Mouse (Mus musculus) heart, adult 2 months (tissue): Measurements from ENCODE around the gene Foxk2. TPM values are rescaled to one million over a fixed set of nuclear protein-coding genes. Genes with fewer than 3 reads are reported as not detected.
"Not testable (repeated sequence)": the region's sequence is repeated elsewhere in the genome, so short reads cannot be mapped to it uniquely, and the experiment has no call there.

Source experiments
- DNase-seq, 2 experiments: peaks; one replicate each; pipeline ENCODE4 v3.0.0; 2021
- H3K27ac ChIP-seq: fragments of 200-600 bp; 2 replicates; pipeline ENCODE4 v1.8.1; 2022
- H3K27me3 ChIP-seq: fragments of 200-500 bp; 2 replicates; pipeline ENCODE4 v1.6.1; 2012; ENCODE audit warnings: mild to moderate bottlenecking, low read length, inconsistent platforms, mixed read lengths; ENCODE audit not compliant: control insufficient read depth, insufficient read depth
- H3K36me3 ChIP-seq: fragments of 200-500 bp; 2 replicates; pipeline ENCODE4 v1.6.1; 2012; ENCODE audit warnings: low read length, inconsistent platforms; ENCODE audit not compliant: control insufficient read depth, insufficient read depth
- H3K4me1 ChIP-seq: fragments of 200-500 bp; 2 replicates; pipeline ENCODE4 v1.6.1; 2011; ENCODE audit warnings: low read length; ENCODE audit not compliant: control insufficient read depth, insufficient read depth
- H3K4me3 ChIP-seq: fragments of 200-600 bp; 2 replicates; pipeline ENCODE4 v1.8.1; 2022
- H3K79me2 ChIP-seq: fragments of 200-500 bp; replicated peaks from 2 replicates; pipeline ENCODE4 v1.6.1; 2012; ENCODE audit warnings: mild to moderate bottlenecking, inconsistent platforms, low read length, moderate library complexity, mixed read lengths; ENCODE audit not compliant: control insufficient read depth, insufficient read depth
- H3K9ac ChIP-seq: fragments of 200-500 bp; 2 replicates; pipeline ENCODE4 v1.6.1; 2012; ENCODE audit warnings: low read depth, mild to moderate bottlenecking, control low read depth, inconsistent platforms, low read length, mixed read lengths
- CTCF ChIP-seq: fragments of 200-600 bp; IDR thresholded peaks from 2 replicates; pipeline ENCODE4 v1.8.1; 2022; ENCODE audit warnings: antibody characterized with exemption, mild to moderate bottlenecking, moderate library complexity
- EP300 ChIP-seq: fragments of 200-500 bp; IDR thresholded peaks from 2 replicates; pipeline ENCODE4 v1.6.1; 2011; ENCODE audit warnings: low read depth, low read length, control low read depth; ENCODE audit not compliant: insufficient read depth
- POLR2A ChIP-seq: fragments of 200-500 bp; IDR thresholded peaks from 2 replicates; pipeline ENCODE4 v1.6.1; 2011; ENCODE audit warnings: mild to moderate bottlenecking, low read depth, low read length, control low read depth; ENCODE audit not compliant: insufficient read depth
- WGBS: fragments of 180-500 bp; shearing (Covaris S2); methylation state at CpG from one replicate; pipeline ENCODE4 v1.1.7; 2018; 5-methylcytosine and 5-hydroxymethylcytosine counted together
- intact Hi-C: fragments of 180-260 bp; cut with DNase I; formaldehyde crosslinking; loops from one replicate; pipeline ENCODE4 v1.15.1; 2025
- polyA plus RNA-seq: library from polyadenylated mRNA; depleted of rRNA; stranded (reverse); fragments of >200 nt; gene quantifications from 2 replicates; pipeline ENCODE4 v1.2.3, GENCODE M21; 2012
- total RNA-seq, 2 experiments: library from RNA; stranded (reverse); gene quantifications; 2 replicates each; pipeline ENCODE4 v1.2.3; 2021

Gene Foxk2
- total and polyA plus RNA-seq, 3 experiments = 13.6 to 22.0 (median 20.3) TPM

DNA sequence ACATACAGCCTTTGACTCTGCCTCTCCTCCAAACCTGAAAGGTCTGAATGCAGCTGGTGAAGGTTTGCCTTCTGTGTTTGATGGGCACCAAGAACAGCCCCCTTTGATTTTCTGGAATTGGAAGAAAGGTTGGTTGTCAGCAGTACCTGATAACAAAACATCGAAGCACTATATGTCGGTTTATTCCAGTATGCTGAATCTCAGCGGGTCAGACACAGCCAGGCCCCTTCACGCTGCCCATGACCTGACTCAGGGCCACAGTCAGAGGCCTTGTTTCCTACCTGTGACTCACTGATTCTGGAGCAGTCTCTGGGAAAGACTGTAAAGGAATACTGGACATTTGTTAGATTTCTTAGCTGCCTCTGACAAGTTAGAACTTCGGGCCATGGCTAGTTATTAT is 35.0 kb downstream of the Foxk2 start:
- 91% methylated on average over 5 of the region's 5 CpGs for WGBS
- no peak for DNase-seq
- Histone ChIP-seq H3K36me3 (no peaks in the 10 kb centered on the region; the same call in 1 of the 2 replicates), H3K27me3 (no peaks in the 10 kb centered on the region), H3K4me1 (no peaks in the 10 kb centered on the region), H3K4me3 (no peak overlapping the region), H3K79me2 (no peaks in the 10 kb centered on the region), H3K9ac (no peak overlapping the region), H3K27ac (no peak overlapping the region)
- no peak for TF ChIP-seq EP300
- no peak for TF ChIP-seq CTCF
- TF ChIP-seq POLR2A = no peak
- intact Hi-C loops = loop anchor here (5.0 kb wide), 1 partner anchor 232 kb away; the partner anchor contains the start of gene Sectm1b

DNA sequence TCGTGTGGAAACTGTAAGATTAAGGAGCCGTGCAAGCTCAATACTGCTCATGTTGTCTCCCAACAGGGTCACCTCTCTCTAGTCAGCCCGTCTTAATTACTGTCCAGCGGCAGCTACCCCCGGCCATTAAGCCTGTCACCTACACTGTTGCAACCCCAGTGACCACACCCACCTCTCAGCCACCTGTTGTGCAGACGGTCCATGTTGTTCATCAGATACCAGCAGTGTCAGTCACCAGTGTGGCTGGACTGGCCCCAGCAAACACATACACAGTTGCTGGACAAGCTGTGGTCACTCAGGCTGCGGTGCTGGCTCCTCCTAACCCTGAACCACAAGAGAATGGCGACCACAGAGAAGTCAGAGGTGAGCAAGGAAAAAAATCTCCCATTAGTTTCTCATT is 38.7 kb downstream of the Foxk2 start:
- Histone ChIP-seq H3K27ac (no peak overlapping the region), H3K4me3 (no peak overlapping the region), H3K4me1 (no peaks in the 10 kb centered on the region), H3K9ac (no peak overlapping the region), H3K36me3 (no peaks in the 10 kb centered on the region), H3K79me2 (no peaks in the 10 kb centered on the region; the same call in 1 of the 2 replicates), H3K27me3 (no peaks in the 10 kb centered on the region)
- 95% methylated on average over 8 of the region's 8 CpGs for WGBS
- no peak for TF ChIP-seq POLR2A
- no peak for TF ChIP-seq EP300
- TF ChIP-seq CTCF = no peak
- no peak for DNase-seq
- intact Hi-C loops = no loop called here

DNA sequence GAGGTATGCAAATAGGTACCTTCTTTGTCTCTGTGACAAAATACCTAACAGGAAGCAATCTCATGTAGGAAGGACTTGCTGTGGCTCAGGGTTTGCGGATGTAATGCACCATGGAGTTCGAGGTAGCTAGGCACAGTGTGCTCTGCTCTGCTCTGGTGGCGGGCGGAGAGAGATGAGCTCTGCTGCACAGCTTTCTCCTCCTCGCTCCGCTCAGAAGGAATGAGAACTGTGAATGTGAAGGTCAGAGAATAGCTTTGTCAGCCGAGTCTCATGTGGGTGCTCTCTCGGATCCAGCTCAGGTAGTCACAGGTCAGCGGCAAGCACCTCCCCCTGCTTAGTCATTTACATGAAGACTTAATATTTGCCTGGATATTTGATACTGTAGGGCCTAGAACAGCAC is 40.5 kb downstream of the Foxk2 start:
- 91% methylated on average over 9 of the region's 9 CpGs for WGBS
- no peak for DNase-seq
- Histone ChIP-seq H3K27me3 (no peaks in the 10 kb centered on the region), H3K4me3 (no peak overlapping the region), H3K27ac (no peak overlapping the region), H3K9ac (no peak overlapping the region), H3K36me3 (no peaks in the 10 kb centered on the region; the same call in 1 of the 2 replicates), H3K79me2 (no peaks in the 10 kb centered on the region; the same call in 1 of the 2 replicates), H3K4me1 (no peaks in the 10 kb centered on the region)
- TF ChIP-seq EP300 (no peak), POLR2A (no peak), CTCF (no peak)
- intact Hi-C loops = no loop called here

DNA sequence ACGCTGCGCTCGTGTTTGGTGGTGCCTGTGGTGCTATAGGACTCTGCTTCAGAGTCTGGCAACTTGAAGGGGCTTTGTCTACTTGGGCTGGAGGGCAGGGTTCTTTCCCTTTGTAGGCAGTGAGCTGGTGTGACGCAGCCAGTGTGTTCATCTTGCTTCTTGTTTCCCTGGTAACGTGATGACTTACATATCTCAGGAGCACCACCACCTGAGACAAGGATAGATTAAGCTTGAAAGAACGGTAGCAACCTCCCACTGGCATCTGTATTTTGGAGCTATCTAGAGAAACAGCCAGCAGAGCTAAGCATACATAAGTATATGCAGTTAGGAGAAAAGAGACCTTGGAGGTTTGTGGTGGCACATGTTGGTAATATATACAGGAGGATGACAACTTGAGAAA is 45.6 kb downstream of the Foxk2 start:
- no peak overlapping the region for H3K9ac ChIP-seq

DNA sequence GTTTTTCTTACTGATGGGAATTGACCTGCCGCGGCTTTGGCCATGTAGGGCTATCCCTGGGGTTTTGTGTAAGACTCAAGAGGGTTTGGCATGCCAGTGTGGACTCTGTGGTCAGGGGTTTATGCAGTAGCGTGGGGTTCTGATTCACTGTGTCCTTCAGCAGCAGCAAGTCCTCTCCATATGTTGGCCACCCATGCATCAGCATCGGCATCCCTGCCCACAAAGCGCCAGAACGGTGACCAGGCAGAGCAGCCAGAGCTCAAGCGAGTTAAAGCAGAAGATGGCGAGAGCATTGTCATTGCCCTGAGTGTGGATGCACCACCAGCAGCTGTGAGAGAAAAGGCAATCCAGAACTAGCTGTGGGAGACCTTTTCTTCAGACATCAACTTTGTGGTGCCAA is 46.8 kb downstream of the Foxk2 start:
- WGBS = 98% methylated on average over 8 of the region's 8 CpGs
- no peak overlapping the region for H3K4me3 ChIP-seq
- no peaks in the 10 kb centered on the region for H3K27me3 ChIP-seq
- no peak overlapping the region for H3K27ac ChIP-seq
- H3K4me1 ChIP-seq = no peaks in the 10 kb centered on the region
- intact Hi-C loops = no loop called here
- H3K36me3 ChIP-seq = no peaks in the 10 kb centered on the region; the same call in 1 of the 2 replicates
- no peak for DNase-seq
- TF ChIP-seq POLR2A = no peak
- TF ChIP-seq EP300 = no peak
- no peak for TF ChIP-seq CTCF
- H3K9ac ChIP-seq = no peak overlapping the region
- H3K79me2 ChIP-seq = no peaks in the 10 kb centered on the region; the same call in 1 of the 2 replicates

More for the DNA sequence above, 45.6 kb downstream of the Foxk2 start:
- no peaks in the 10 kb centered on the region for H3K27me3 ChIP-seq
- intact Hi-C loops = no loop called here
- no peaks in the 10 kb centered on the region; the same call in 1 of the 2 replicates for H3K79me2 ChIP-seq
- WGBS = 93% methylated on average over 6 of the region's 6 CpGs
- no peak overlapping the region for H3K4me3 ChIP-seq
- no peaks in the 10 kb centered on the region for H3K4me1 ChIP-seq
- DNase-seq = no peak
- no peak for TF ChIP-seq POLR2A
- TF ChIP-seq CTCF = no peak
- no peak for TF ChIP-seq EP300
- H3K27ac ChIP-seq = no peak overlapping the region
- H3K36me3 ChIP-seq = no peaks in the 10 kb centered on the region; the same call in 1 of the 2 replicates

DNA sequence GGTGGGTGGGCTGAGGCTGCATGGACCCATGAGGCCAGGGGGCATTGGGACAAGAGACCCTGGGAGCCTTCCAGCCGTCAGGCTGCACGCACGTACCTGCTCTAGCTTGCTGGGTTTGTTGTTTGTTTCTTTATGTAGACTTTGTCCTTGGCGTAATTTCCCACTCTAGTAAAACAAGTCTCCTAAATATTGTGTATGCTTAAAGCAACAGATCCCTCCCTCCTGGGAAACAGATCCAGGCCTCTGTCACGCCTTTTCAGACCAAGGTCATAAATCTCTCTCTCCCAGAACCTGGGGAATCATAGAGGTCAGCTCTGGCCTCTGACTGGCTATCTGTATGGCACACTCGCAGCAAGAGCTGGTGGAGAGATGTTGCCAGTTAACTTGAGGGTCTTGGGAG is 47.9 kb downstream of the Foxk2 start:
- H3K4me1 ChIP-seq, H3K4me3 ChIP-seq, H3K9ac ChIP-seq, H3K27ac ChIP-seq, DNase-seq, H3K36me3 ChIP-seq, H3K27me3 ChIP-seq, intact Hi-C loops, H3K79me2 ChIP-seq: not testable (repeated sequence)
- 93% methylated on average over 6 of the region's 6 CpGs for WGBS
